Mouse (Mus musculus) embryonic facial prominence, embryonic 15.5 days (tissue): ENCODE measurements around the gene Mfap5. TPM values are rescaled to one million over a fixed set of nuclear protein-coding genes. Genes with fewer than 3 reads are reported as not detected.
"Not testable (repeated sequence)": the region's sequence is repeated elsewhere in the genome, so short reads cannot be mapped to it uniquely, and the experiment has no call there.

Experiments
- ATAC-seq: fragments of 200-750 bp; cut with Nextera tagmentation; 2 replicates; pipeline ENCODE4 v1.8.0; 2017; ENCODE audit warnings: low read depth, moderate TSS enrichment; ENCODE audit not compliant: insufficient number of reproducible peaks, low FRiP score, low TSS enrichment
- H3K27ac ChIP-seq: fragments of 300-500 bp; sonication (generic); replicated peaks from 2 replicates; pipeline ENCODE4 v1.5.1; 2015; ENCODE audit warnings: mild to moderate bottlenecking, inconsistent platforms
- H3K27me3 ChIP-seq: fragments of 300-500 bp; sonication (generic); 2 replicates; pipeline ENCODE4 v1.6.1; 2015; ENCODE audit warnings: inconsistent platforms
- H3K36me3 ChIP-seq: fragments of 300-500 bp; sonication (generic); 2 replicates; pipeline ENCODE4 v1.6.1; 2015; ENCODE audit warnings: mild to moderate bottlenecking, inconsistent platforms
- H3K4me1 ChIP-seq: fragments of 300-500 bp; sonication (generic); 2 replicates; pipeline ENCODE4 v1.6.1; 2015; ENCODE audit warnings: inconsistent platforms
- H3K4me2 ChIP-seq: fragments of 300-500 bp; sonication (generic); replicated peaks from 2 replicates; pipeline ENCODE4 v1.6.1; 2015; ENCODE audit warnings: mild to moderate bottlenecking, inconsistent platforms
- H3K4me3 ChIP-seq: fragments of 300-500 bp; sonication (generic); replicated peaks from 2 replicates; pipeline ENCODE4 v1.5.1; 2015; ENCODE audit warnings: mild to moderate bottlenecking, inconsistent platforms
- H3K9ac ChIP-seq: fragments of 300-500 bp; sonication (generic); 2 replicates; pipeline ENCODE4 v1.6.1; 2015; ENCODE audit warnings: inconsistent platforms
- H3K9me3 ChIP-seq: fragments of 300-500 bp; sonication (generic); replicated peaks from 2 replicates; pipeline ENCODE4 v1.6.1; 2016; ENCODE audit warnings: inconsistent platforms
- WGBS: fragments of 180-500 bp; shearing (Covaris S2); methylation state at CpG from one replicate; pipeline ENCODE4 v1.1.7; 2015; 5-methylcytosine and 5-hydroxymethylcytosine counted together
- polyA plus RNA-seq: library from polyadenylated mRNA; unstranded; fragments of >200 nt; fragmentation: Nextera tagmentation; extraction: Ambion mirVana; gene quantifications from 2 replicates; pipeline ENCODE4 v1.2.1, GENCODE M21; 2015

Gene Mfap5
- polyA plus RNA-seq, 1 experiment from 2014 or later, result 25.7 TPM

GRCm38 (mm10) chr6:122565070-122565784, 59.6 kb downstream of the Mfap5 start:
- Histone ChIP-seq H3K4me3 (no peak overlapping the region), H3K9me3 (no peaks in the 10 kb centered on the region), H3K27ac (no peak overlapping the region), H3K9ac (no peak overlapping the region), H3K4me1 (0 out of 2 replicates have a peak, but pooled peaks cover 5% of the 10 kb centered on the region), H3K36me3 (no peaks in the 10 kb centered on the region), H3K4me2 (no peak overlapping the region), H3K27me3 (0 out of 2 replicates have a peak, but pooled peaks cover 4% of the 10 kb centered on the region)
- no peak for ATAC-seq
- 85% methylated on average over 9 of the region's 9 CpGs for WGBS

GRCm38 (mm10) chr6:122569113-122569512, 63.5 kb downstream of the Mfap5 start:
- Histone ChIP-seq H3K9me3 (no peaks in the 10 kb centered on the region), H3K4me3 (no peak overlapping the region), H3K27me3 (no peaks in the 10 kb centered on the region; the same call in 1 of the 2 replicates), H3K4me2 (no peak overlapping the region), H3K4me1 (no peaks in the 10 kb centered on the region), H3K36me3 (no peaks in the 10 kb centered on the region), H3K27ac (no peak overlapping the region), H3K9ac (no peak overlapping the region)
- whole genome bisulfite sequencing, result 50% methylated on average over 5 of the region's 5 CpGs
- ATAC-seq, result no peak

- no peaks in the 10 kb centered on the region for H3K9me3 ChIP-seq
- H3K27ac ChIP-seq, result no peak overlapping the region
- H3K4me2 ChIP-seq, result no peak overlapping the region
- no peaks in the 10 kb centered on the region for H3K36me3 ChIP-seq
- 78% methylated on average over 1 of the region's 1 CpGs for WGBS
- no peak overlapping the region for H3K9ac ChIP-seq
- H3K4me1 ChIP-seq, result no peaks in the 10 kb centered on the region
- ATAC-seq, result no peak
- no peak overlapping the region for H3K4me3 ChIP-seq
- H3K27me3 ChIP-seq, result no peaks in the 10 kb centered on the region; the same call in 1 of the 2 replicates
These were observed 64.1 kb downstream of the Mfap5 start for GRCm38 (mm10) chr6:122569762-122570161.

- H3K9me3 ChIP-seq, result no peaks in the 10 kb centered on the region
- no peak for ATAC-seq
- H3K9ac ChIP-seq, result no peak overlapping the region
- 49% methylated on average over 8 of the region's 8 CpGs for WGBS
- H3K27ac ChIP-seq, result no peak overlapping the region
- H3K4me3 ChIP-seq, result no peak overlapping the region
- no peak overlapping the region for H3K4me2 ChIP-seq
- H3K4me1 ChIP-seq, result no peaks in the 10 kb centered on the region
- no peaks in the 10 kb centered on the region for H3K36me3 ChIP-seq
- no peaks in the 10 kb centered on the region; the same call in 1 of the 2 replicates for H3K27me3 ChIP-seq
These were observed 65.3 kb downstream of the Mfap5 start for GRCm38 (mm10) chr6:122570695-122571616.

GRCm38 (mm10) chr6:122571617-122571959, 65.9 kb downstream of the Mfap5 start:
- Histone ChIP-seq H3K4me1 (no peaks in the 10 kb centered on the region), H3K9me3 (no peaks in the 10 kb centered on the region), H3K4me3 (no peak overlapping the region), H3K4me2 (no peak overlapping the region), H3K27ac (no peak overlapping the region), H3K27me3 (no peaks in the 10 kb centered on the region; the same call in 1 of the 2 replicates), H3K9ac (no peak overlapping the region), H3K36me3 (no peaks in the 10 kb centered on the region)
- no peak for ATAC-seq
- WGBS, result 78% methylated on average over 3 of the region's 3 CpGs

- H3K27ac ChIP-seq, H3K4me3 ChIP-seq, H3K36me3 ChIP-seq, H3K9ac ChIP-seq, H3K27me3 ChIP-seq, H3K4me1 ChIP-seq, ATAC-seq, H3K9me3 ChIP-seq, H3K4me2 ChIP-seq: not testable (repeated sequence)
- 90% methylated on average over 1 of the region's 1 CpGs for WGBS
These were observed 69.4 kb downstream of the Mfap5 start for GRCm38 (mm10) chr6:122575037-122575436.

GRCm38 (mm10) chr6:122577030-122577429, 71.4 kb downstream of the Mfap5 start:
- Histone ChIP-seq H3K4me1 (no peaks in the 10 kb centered on the region), H3K27ac (no peak overlapping the region), H3K9me3 (no peaks in the 10 kb centered on the region), H3K36me3 (no peaks in the 10 kb centered on the region), H3K4me2 (no peak overlapping the region), H3K27me3 (no peaks in the 10 kb centered on the region; the same call in 1 of the 2 replicates), H3K9ac (no peak overlapping the region), H3K4me3 (no peak overlapping the region)
- WGBS, result 83% methylated on average over 3 of the region's 3 CpGs
- ATAC-seq, result no peak

Other genes starting within 250 kb of the Mfap5 start
- not detected in 2 replicates for gene Klrg1, start 223.0 kb upstream of the Mfap5 start, polyA plus RNA-seq
- 88.2 and 94.8 TPM in 2 replicates for gene M6pr, start 197.1 kb upstream of the Mfap5 start, polyA plus RNA-seq
- gene Phc1, start 165.3 kb upstream of the Mfap5 start, polyA plus RNA-seq, result 17.6 and 19.6 TPM in 2 replicates
- 6.5 and 11.3 TPM in 2 replicates for gene Rimklb, start 7.1 kb upstream of the Mfap5 start, polyA plus RNA-seq
- gene Aicda, start 48.0 kb downstream of the Mfap5 start, polyA plus RNA-seq, result not detected in 2 replicates
- gene Apobec1, start 96.6 kb downstream of the Mfap5 start, polyA plus RNA-seq, result 5.1 and 5.5 TPM in 2 replicates
- gene Gdf3, start 104.2 kb downstream of the Mfap5 start, polyA plus RNA-seq, result 0.15 and 0.28 TPM in 2 replicates
- not detected in 2 replicates for gene Dppa3, start 120.6 kb downstream of the Mfap5 start, polyA plus RNA-seq
- gene Nanog, start 201.6 kb downstream of the Mfap5 start, polyA plus RNA-seq, result 0.33 and 0.34 TPM in 2 replicates